Mouse (Mus musculus) hindbrain, embryonic 16.5 days (tissue): ENCODE measurements around the gene Cpt1b. TPM values are rescaled to one million over a fixed set of nuclear protein-coding genes. Genes with fewer than 3 reads are reported as not detected.

Source experiments
- ATAC-seq: fragments of 200-750 bp; cut with Nextera tagmentation; 2 replicates; pipeline ENCODE4 v1.8.0; 2017; ENCODE audit warnings: moderate TSS enrichment, moderate library complexity
- H3K27ac ChIP-seq: fragments of 300-500 bp; sonication (generic); 2 replicates; pipeline ENCODE4 v1.5.1; 2014; ENCODE audit warnings: low read depth, mild to moderate bottlenecking, control low read depth, low read length, moderate library complexity
- H3K27me3 ChIP-seq: fragments of 300-500 bp; sonication (generic); replicated peaks from 2 replicates; pipeline ENCODE4 v1.6.1; 2014; ENCODE audit warnings: low read length; ENCODE audit not compliant: control insufficient read depth, insufficient read depth
- H3K36me3 ChIP-seq: fragments of 300-500 bp; sonication (generic); 2 replicates; pipeline ENCODE4 v1.6.1; 2014; ENCODE audit warnings: mild to moderate bottlenecking, low read length, moderate library complexity, mixed read lengths; ENCODE audit not compliant: control insufficient read depth, insufficient read depth
- H3K4me1 ChIP-seq: fragments of 300-500 bp; sonication (generic); 2 replicates; pipeline ENCODE4 v1.6.1; 2014; ENCODE audit warnings: low read depth, low read length; ENCODE audit not compliant: control insufficient read depth, insufficient read depth
- H3K4me2 ChIP-seq: fragments of 300-500 bp; sonication (generic); 2 replicates; pipeline ENCODE4 v1.6.1; 2014; ENCODE audit warnings: mild to moderate bottlenecking, low read length, control low read depth, moderate library complexity
- H3K4me3 ChIP-seq: fragments of 300-500 bp; sonication (generic); 2 replicates; pipeline ENCODE4 v1.5.1; 2014; ENCODE audit warnings: mild to moderate bottlenecking, low read length, control low read depth, moderate library complexity
- H3K9ac ChIP-seq: fragments of 300-500 bp; sonication (generic); 2 replicates; pipeline ENCODE4 v1.6.1; 2014; ENCODE audit warnings: low read depth, mild to moderate bottlenecking, control low read depth, low read length, moderate library complexity
- H3K9me3 ChIP-seq: fragments of 300-500 bp; sonication (generic); 2 replicates; pipeline ENCODE4 v1.6.1; 2014; ENCODE audit warnings: mild to moderate bottlenecking, low read length, moderate library complexity; ENCODE audit not compliant: control insufficient read depth
- WGBS: fragments of 180-500 bp; shearing (Covaris S2); extraction: QIAGEN DNeasy Blood & Tissue Kit; methylation state at CpG from one replicate; pipeline ENCODE4 v1.1.7; 2014; 5-methylcytosine and 5-hydroxymethylcytosine counted together
- polyA plus RNA-seq: library from polyadenylated mRNA; unstranded; fragments of >200 nt; fragmentation: Nextera tagmentation; extraction: Ambion mirVana; gene quantifications from 2 replicates; pipeline ENCODE4 v1.2.1, GENCODE M21; 2015

Cpt1b gene
- 0.60 and 1.4 TPM in 2 replicates for polyA plus RNA-seq

GRCm38 (mm10) chr15:89425711-89426121 lies at the start of gene Cpt1b:
TSS of gene Cpt1b (minus strand) at chr15:89425863.
- Histone ChIP-seq H3K9ac (no peak within 1 kb of the TSS; the same call in 1 of the 2 replicates), H3K36me3 (peaks cover 14% of the 10 kb centered on the region), H3K4me3 (no peak within 1 kb of the TSS), H3K27me3 (no peaks in the 10 kb centered on the region), H3K27ac (no peak within 1 kb of the TSS), H3K9me3 (no peaks in the 10 kb centered on the region), H3K4me2 (no peak within 1 kb of the TSS), H3K4me1 (peaks cover 11% of the 10 kb centered on the region)
- 40% methylated on average over 6 of the region's 6 CpGs for WGBS
- no peak for ATAC-seq

GRCm38 (mm10) chr15:89475293-89475600 lies 49.6 kb upstream of the Cpt1b start:
- ATAC-seq, result no peak
- no peaks in the 10 kb centered on the region for H3K9me3 ChIP-seq
- peak overlapping the region; percentile 73 for H3K4me3 ChIP-seq
- H3K9ac ChIP-seq, result peak overlapping the region; percentile 78
- H3K4me1 ChIP-seq, result peaks cover 18% of the 10 kb centered on the region
- no peaks in the 10 kb centered on the region for H3K36me3 ChIP-seq
- peak overlapping the region; percentile 94 for H3K4me2 ChIP-seq
- no peaks in the 10 kb centered on the region for H3K27me3 ChIP-seq
- H3K27ac ChIP-seq, result no peak overlapping the region
- WGBS, result 86% methylated on average over 7 of the region's 7 CpGs

- no peak overlapping the region for H3K27ac ChIP-seq
- no peaks in the 10 kb centered on the region for H3K36me3 ChIP-seq
- H3K27me3 ChIP-seq, result no peaks in the 10 kb centered on the region
- H3K4me3 ChIP-seq, result peak overlapping the region; percentile 73
- no peak for ATAC-seq
- peaks cover 18% of the 10 kb centered on the region for H3K4me1 ChIP-seq
- 93% methylated on average over 19 of the region's 19 CpGs for WGBS
- no peak overlapping the region for H3K9ac ChIP-seq
- H3K4me2 ChIP-seq, result peak overlapping the region; percentile 94
- H3K9me3 ChIP-seq, result no peaks in the 10 kb centered on the region
Measured at GRCm38 (mm10) chr15:89474596-89475292, 49.1 kb upstream of the Cpt1b start.

- H3K36me3 ChIP-seq, result no peaks in the 10 kb centered on the region
- 97% methylated on average over 8 of the region's 8 CpGs for WGBS
- no peaks in the 10 kb centered on the region for H3K27me3 ChIP-seq
Measured at GRCm38 (mm10) chr15:89473921-89474320, 48.3 kb upstream of the Cpt1b start.

DNA sequence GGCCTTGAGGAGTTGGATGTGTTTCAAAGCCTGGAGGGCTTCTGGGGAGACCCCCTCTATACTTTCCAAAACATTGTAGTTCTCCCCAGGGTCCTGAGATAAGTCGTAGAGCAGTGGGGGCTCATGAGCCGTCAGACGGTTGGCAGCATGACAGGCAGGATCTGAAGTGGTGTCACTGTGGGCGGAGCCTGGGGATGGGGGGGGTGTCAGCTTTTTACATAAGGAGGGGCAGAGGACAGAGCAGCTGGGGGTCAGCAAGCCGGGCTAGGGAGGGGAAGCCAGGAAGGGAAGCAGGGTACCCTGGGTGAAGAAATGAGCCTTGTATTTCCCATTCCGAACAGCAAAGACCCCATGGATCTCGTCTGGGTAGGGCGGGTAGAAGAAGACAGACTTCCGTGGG lies 47.7 kb upstream of the Cpt1b start:
- Histone ChIP-seq H3K4me3 (no peak overlapping the region), H3K27ac (no peak overlapping the region), H3K9ac (no peak overlapping the region), H3K4me1 (peaks cover 18% of the 10 kb centered on the region), H3K4me2 (no peak overlapping the region), H3K36me3 (no peaks in the 10 kb centered on the region), H3K27me3 (no peaks in the 10 kb centered on the region), H3K9me3 (no peaks in the 10 kb centered on the region)
- no peak for ATAC-seq
- WGBS, result 84% methylated on average over 9 of the region's 9 CpGs

More at GRCm38 (mm10) chr15:89473921-89474320, 48.3 kb upstream of the Cpt1b start:
- Histone ChIP-seq H3K4me2 (no peak overlapping the region), H3K4me1 (peaks cover 18% of the 10 kb centered on the region), H3K27ac (no peak overlapping the region), H3K9me3 (no peaks in the 10 kb centered on the region), H3K9ac (no peak overlapping the region), H3K4me3 (no peak overlapping the region)
- ATAC-seq, result no peak

DNA sequence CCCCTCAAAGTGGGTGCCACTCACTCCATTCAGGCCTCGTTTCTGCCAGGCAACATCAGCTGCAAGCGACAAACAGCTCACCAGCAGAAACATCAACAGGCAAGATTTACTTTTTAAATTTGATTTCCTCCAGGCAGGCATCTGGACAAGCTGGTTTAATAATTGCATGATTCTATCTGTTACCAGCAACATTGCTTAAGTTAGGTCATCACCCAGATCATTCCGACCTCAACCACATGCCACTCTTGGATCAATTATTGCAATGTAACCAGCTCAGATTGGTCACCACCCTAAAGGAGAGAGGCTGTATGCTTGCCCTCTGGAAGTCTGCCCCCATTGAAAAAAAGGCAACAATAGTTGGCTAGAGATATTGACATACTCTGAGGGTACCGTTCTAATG lies 45.8 kb upstream of the Cpt1b start:
- H3K4me3 ChIP-seq, result no peak overlapping the region
- H3K36me3 ChIP-seq, result no peaks in the 10 kb centered on the region
- no peak overlapping the region for H3K27ac ChIP-seq
- no peaks in the 10 kb centered on the region for H3K9me3 ChIP-seq
- WGBS, result 86% methylated on average over 4 of the region's 4 CpGs
- H3K4me2 ChIP-seq, result no peak overlapping the region
- H3K27me3 ChIP-seq, result no peaks in the 10 kb centered on the region
- ATAC-seq, result no peak
- H3K4me1 ChIP-seq, result peaks cover 9% of the 10 kb centered on the region
- no peak overlapping the region for H3K9ac ChIP-seq

GRCm38 (mm10) chr15:89468577-89468976 lies 42.9 kb upstream of the Cpt1b start:
- 27% methylated on average over 2 of the region's 2 CpGs for WGBS
- H3K27me3 ChIP-seq, result no peaks in the 10 kb centered on the region
- no peak for ATAC-seq
- H3K9me3 ChIP-seq, result no peaks in the 10 kb centered on the region
- no peak overlapping the region for H3K4me3 ChIP-seq
- H3K4me2 ChIP-seq, result no peak overlapping the region
- no peak overlapping the region for H3K27ac ChIP-seq
- H3K9ac ChIP-seq, result no peak overlapping the region
- 0 out of 2 replicates have a peak, but pooled peaks cover under 1% of the 10 kb centered on the region for H3K36me3 ChIP-seq
- H3K4me1 ChIP-seq, result no peaks in the 10 kb centered on the region

DNA sequence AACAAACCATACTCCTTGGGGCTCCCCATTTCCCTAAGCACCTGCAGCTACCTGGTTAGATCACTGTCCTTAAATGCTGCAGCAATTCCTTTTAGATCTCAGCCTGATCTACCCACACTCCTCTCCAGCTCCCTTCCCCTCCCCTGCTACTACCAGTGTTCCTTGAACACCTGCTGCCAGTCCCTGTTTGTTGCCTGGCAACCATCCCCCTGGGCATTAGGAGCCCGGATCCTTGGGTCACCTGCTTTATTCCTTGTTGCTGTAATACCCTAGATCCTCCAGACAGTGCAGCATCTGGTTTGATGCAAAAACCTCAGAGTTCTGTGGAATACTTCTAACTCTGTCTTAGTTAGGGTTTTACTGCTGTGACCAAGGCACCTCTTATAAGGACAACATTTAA lies 39.4 kb upstream of the Cpt1b start:
- H3K9ac ChIP-seq, result no peak overlapping the region
- H3K27me3 ChIP-seq, result no peaks in the 10 kb centered on the region
- no peak overlapping the region for H3K27ac ChIP-seq
- H3K9me3 ChIP-seq, result no peaks in the 10 kb centered on the region
- peaks cover 18% of the 10 kb centered on the region for H3K36me3 ChIP-seq
- WGBS, result 4% methylated on average over 1 of the region's 1 CpGs
- peak; percentile 50 for ATAC-seq
- no peaks in the 10 kb centered on the region for H3K4me1 ChIP-seq
- no peak overlapping the region for H3K4me2 ChIP-seq
- no peak overlapping the region for H3K4me3 ChIP-seq

DNA sequence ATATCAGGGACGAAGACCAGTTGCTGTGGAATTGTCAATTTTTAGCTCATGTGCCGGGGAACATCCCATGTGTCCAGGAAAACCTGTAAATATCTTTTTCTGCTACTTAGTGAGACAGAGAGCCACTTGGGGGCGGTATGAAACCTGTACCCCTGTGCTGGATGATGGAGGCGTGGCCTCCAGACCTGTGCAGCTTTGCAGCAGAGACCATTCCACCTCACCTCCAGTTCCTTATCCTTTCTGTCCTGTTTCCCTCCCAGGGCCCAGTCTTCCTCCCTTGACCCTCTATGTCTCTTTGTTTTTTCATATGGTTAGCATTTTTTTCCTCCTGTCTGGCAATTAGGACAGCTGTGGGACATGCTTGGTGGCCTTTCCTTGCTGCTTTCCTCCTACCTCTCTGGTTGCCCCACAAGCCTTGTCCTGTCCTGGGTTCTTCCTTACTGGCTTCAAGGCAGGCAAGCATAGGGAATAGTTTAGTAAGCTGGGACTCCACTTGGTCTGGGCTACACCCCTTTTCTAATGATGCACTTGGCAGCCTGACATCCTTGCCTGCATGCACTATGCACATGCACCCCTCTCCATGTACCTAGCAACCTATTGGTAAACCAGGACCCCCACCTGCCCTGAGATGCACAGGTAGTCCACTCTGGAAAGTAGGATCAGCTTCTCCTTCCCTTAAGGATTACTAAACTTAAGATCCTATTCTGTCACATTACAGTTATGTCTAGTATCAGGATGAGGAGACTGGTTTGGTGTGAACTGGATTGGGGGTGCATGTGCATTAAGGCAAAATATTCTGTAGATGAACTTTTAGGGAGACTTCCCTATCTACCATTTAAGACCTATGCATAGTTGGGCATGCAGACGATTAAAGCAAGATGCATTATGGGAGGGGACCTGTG lies 37.9 kb upstream of the Cpt1b start:
- H3K9me3 ChIP-seq, result no peaks in the 10 kb centered on the region
- H3K4me2 ChIP-seq, result no peak overlapping the region
- no peaks in the 10 kb centered on the region for H3K27me3 ChIP-seq
- no peak overlapping the region for H3K9ac ChIP-seq
- WGBS, result 64% methylated on average over 5 of the region's 5 CpGs
- no peak overlapping the region for H3K27ac ChIP-seq
- no peak overlapping the region for H3K4me3 ChIP-seq
- H3K4me1 ChIP-seq, result no peaks in the 10 kb centered on the region
- ATAC-seq, result no peak
- H3K36me3 ChIP-seq, result peaks cover 29% of the 10 kb centered on the region
